Comparison of ENCODE assay signal across 23 mouse cellular contexts in genomic region chr5:53394560-53394959, GRCm38 (mm10).
DNase-seq lines count a peak whose midpoint lies in the region; ATAC-seq and TF ChIP-seq lines count a peak whose summit lies in the region.
"Had no signal": no experiment of that assay in that cellular context is flagged by ENCODE, and none has a peak within 500 bp of the region (broad histone marks: within the 10 kb centered on the region; RNA-seq: fewer than 3 reads in every experiment).

No protein-coding gene starts in this region.

- POLR2A ChIA-PET in Patski (lab: Charles Lee), result interaction anchor here (1.1 to 1.6 kb wide), 2 partner anchors 10 to 12 kb away, joined by 3 to 6 read pairs; no protein-coding TSS in a partner anchor

- ATAC-seq in megakaryocyte, adult 5-6 weeks (ENCODE audit: poor library complexity, severe bottlenecking), result no peak
- peak; percentile 88 for ATAC-seq in Patski
- ATAC-seq in inflammation-experienced regulatory T-cells, adult 6 months, result peak; percentile 37
- ATAC-seq: forebrain, embryonic 13.5 days; forebrain, embryonic 15.5 days; forebrain, postnatal 0 days had no signal

- 0 out of 2 replicates have a peak, but pooled peaks cover 5% of the 10 kb centered on the region for H3K9me3 ChIP-seq in megakaryocyte, embryonic 14.5 days
- no peaks in the 10 kb centered on the region for H3K9me3 ChIP-seq in hindbrain, embryonic 10.5 days
- H3K9me3 ChIP-seq: embryonic facial prominence, embryonic 10.5 days; embryonic facial prominence, embryonic 12.5 days; forebrain, embryonic 13.5 days; forebrain, embryonic 15.5 days; G1E had no signal

- H3K4me1 ChIP-seq in megakaryocyte, embryonic 14.5 days, result peaks cover 88% of the 10 kb centered on the region
- H3K4me1 ChIP-seq in hindbrain, embryonic 10.5 days (replicated peaks), result no peaks in the 10 kb centered on the region
- H3K4me1 ChIP-seq: embryonic facial prominence, embryonic 10.5 days; embryonic facial prominence, embryonic 12.5 days; forebrain, embryonic 13.5 days; forebrain, embryonic 15.5 days had no signal

- in situ Hi-C loops in Patski (cut with MboI; ENCODE audit: low pct_unique_long_range_greater_than_20kb), result no loop called here

- TF ChIP-seq CTCF in Patski (IDR thresholded peaks at IDR 0.05), result no peak

- 90% methylated on average over 3 of the region's 3 CpGs for WGBS in hindbrain, embryonic 10.5 days

- H3K4me3 ChIP-seq in megakaryocyte, embryonic 14.5 days (replicated peaks), result peak overlapping the region; percentile 56
- no peak overlapping the region for H3K4me3 ChIP-seq in hindbrain, embryonic 10.5 days
- H3K4me3 ChIP-seq: embryonic facial prominence, embryonic 10.5 days; embryonic facial prominence, embryonic 12.5 days; forebrain, embryonic 13.5 days; forebrain, embryonic 15.5 days had no signal

- H3K36me3 ChIP-seq in megakaryocyte, embryonic 14.5 days (replicated peaks; ENCODE audit: low read length), result no peaks in the 10 kb centered on the region
- no peaks in the 10 kb centered on the region for H3K36me3 ChIP-seq in hindbrain, embryonic 10.5 days
- H3K36me3 ChIP-seq: embryonic facial prominence, embryonic 10.5 days; embryonic facial prominence, embryonic 12.5 days; forebrain, embryonic 15.5 days; G1E had no signal

- no peak for DNase-seq in Patski (ENCODE audit: low read depth, low spot score)
- no peak for DNase-seq in hindbrain, embryonic 10.5 days (ENCODE audit: low spot score)
- DNase-seq in kidney, adult 18-20 months, result no peak
- no peak for DNase-seq in embryo, embryonic 10 days (ENCODE audit: low spot score)
- DNase-seq: adrenal gland, adult 2 months; adrenal gland, postnatal 10 days; adrenal gland, postnatal 25 days; B cell, adult 2 months; cerebellum, adult 11 months; cerebellum, adult 18-20 months; cerebellum, adult 8-10 months; cerebellum, adult 9-11 months; cerebellum, postnatal 14 days; cerebellum, postnatal 36 days; forebrain, postnatal 0 days had no signal

- CTCF ChIA-PET in Patski (lab: Charles Lee), result interaction anchor here (0.8 to 1.2 kb wide), 4 partner anchors 12 to 18 kb away, joined by 3 to 4 read pairs (median 3); no protein-coding TSS in a partner anchor

- no peak overlapping the region for H3K27ac ChIP-seq in hindbrain, embryonic 10.5 days
- H3K27ac ChIP-seq: embryonic facial prominence, embryonic 10.5 days; embryonic facial prominence, embryonic 12.5 days; forebrain, embryonic 13.5 days; forebrain, embryonic 15.5 days had no signal

- no peaks in the 10 kb centered on the region for H3K27me3 ChIP-seq in megakaryocyte, embryonic 14.5 days (replicated peaks)
- H3K27me3 ChIP-seq in Patski, result no peaks in the 10 kb centered on the region
- H3K27me3 ChIP-seq in hindbrain, embryonic 10.5 days (ENCODE audit: insufficient read depth, poor library complexity, severe bottlenecking), result no peaks in the 10 kb centered on the region
- H3K27me3 ChIP-seq: embryonic facial prominence, embryonic 12.5 days; forebrain, embryonic 13.5 days; forebrain, embryonic 15.5 days had no signal
